In genomic region chr7:37568811-37569500, GRCm38 (mm10) we compare ENCODE assay signal across 10 mouse cellular contexts.
DNase-seq lines count a peak whose midpoint lies in the region; ATAC-seq and TF ChIP-seq lines count a peak whose summit lies in the region.
"Had no signal": no experiment of that assay in that cellular context is flagged by ENCODE, and none has a peak within 500 bp of the region (broad histone marks: within the 10 kb centered on the region; RNA-seq: fewer than 3 reads in every experiment).

No protein-coding gene starts in this region.

- H3K9ac ChIP-seq in lung, embryonic 15.5 days, result no peak overlapping the region
- H3K9ac ChIP-seq in stomach, postnatal 0 days (ENCODE audit: low read length), result no peak overlapping the region
- H3K9ac ChIP-seq: liver, embryonic 14.5 days had no signal

- no peaks in the 10 kb centered on the region for H3K36me3 ChIP-seq in lung, embryonic 15.5 days
- H3K36me3 ChIP-seq in stomach, postnatal 0 days (ENCODE audit: control insufficient read depth, insufficient read depth, low read length), result no peaks in the 10 kb centered on the region

- TF ChIP-seq EP300 in stomach, postnatal 0 days (optimal IDR thresholded peaks at IDR 0.05), result no peak

- peak; percentile 69; the same call in 1 of the 2 replicates for ATAC-seq in lung, embryonic 15.5 days (ENCODE audit: borderline replicate concordance, extremely low read depth, low FRiP score, low TSS enrichment)
- peak; percentile 61 for ATAC-seq in inflammation-experienced regulatory T-cells, adult 6 months
- peak; percentile 65 for ATAC-seq in stomach, postnatal 0 days (ENCODE audit: low FRiP score, low TSS enrichment)

- H3K27me3 ChIP-seq in lung, embryonic 15.5 days, result no peaks in the 10 kb centered on the region
- H3K27me3 ChIP-seq in stomach, postnatal 0 days (ENCODE audit: control insufficient read depth, insufficient read depth, low read length), result no peaks in the 10 kb centered on the region

- peak; percentile 47 to 62 for DNase-seq in cerebellum, postnatal 14 days
- DNase-seq in cerebellum, adult 9-11 months, result no peak
- DNase-seq in lung, adult 2 months, result no peak
- peak; percentile 39 for DNase-seq in stomach, postnatal 0 days (ENCODE audit: low spot score)
- no peak for DNase-seq in ovary, postnatal 10 days (ENCODE audit: low spot score)
- no peak for DNase-seq in embryo, embryonic 9.5 days (ENCODE audit: extremely low spot score)
- DNase-seq: adrenal gland, postnatal 25 days had no signal

- no peak for TF ChIP-seq CTCF in lung, adult 2 months (IDR thresholded peaks at IDR 0.05; ENCODE audit: insufficient read depth, low read length)
- no peak for TF ChIP-seq CTCF in stomach, postnatal 0 days (IDR thresholded peaks at IDR 0.05; ENCODE audit: low read depth)

- WGBS in lung, embryonic 15.5 days, result 58% methylated on average over 31 of the region's 31 CpGs
- WGBS in lung, adult 2 months, result 72% methylated on average over 31 of the region's 31 CpGs
- 74% methylated on average over 31 of the region's 31 CpGs for WGBS in stomach, postnatal 0 days

- H3K4me3 ChIP-seq in lung, embryonic 15.5 days, result no peak overlapping the region
- H3K4me3 ChIP-seq in lung, adult 2 months (replicated peaks; ENCODE audit: extremely low read depth, low read depth, low read length), result no peak overlapping the region
- no peak overlapping the region for H3K4me3 ChIP-seq in stomach, postnatal 0 days (ENCODE audit: low read depth, low read length)

- H3K4me2 ChIP-seq in lung, embryonic 15.5 days, result 0 out of 2 replicates have a peak overlapping the region, but pooled peaks have one; percentile 11
- H3K4me2 ChIP-seq in stomach, postnatal 0 days (replicated peaks; ENCODE audit: low read depth), result no peak overlapping the region

- H3K9me3 ChIP-seq in lung, embryonic 15.5 days, result no peaks in the 10 kb centered on the region
- H3K9me3 ChIP-seq in stomach, postnatal 0 days (ENCODE audit: control insufficient read depth, low read length), result no peaks in the 10 kb centered on the region

- no peak for TF ChIP-seq POLR2A in lung, adult 2 months (IDR thresholded peaks at IDR 0.05; ENCODE audit: borderline replicate concordance, extremely low read depth, low read depth, low read length)

- peak overlapping the region; percentile 77 for H3K27ac ChIP-seq in lung, embryonic 15.5 days
- H3K27ac ChIP-seq in stomach, postnatal 0 days (replicated peaks), result no peak overlapping the region
- H3K27ac ChIP-seq: liver, embryonic 14.5 days had no signal

- H3K4me1 ChIP-seq in lung, embryonic 15.5 days, result peaks cover 33% of the 10 kb centered on the region
- no peaks in the 10 kb centered on the region for H3K4me1 ChIP-seq in lung, adult 2 months (ENCODE audit: control insufficient read depth, insufficient read depth, low read length)
- no peaks in the 10 kb centered on the region for H3K4me1 ChIP-seq in stomach, postnatal 0 days (replicated peaks; ENCODE audit: control insufficient read depth, insufficient read depth)

Comparison
In these comparisons a context has a peak if more than half of its experiments do, and no peak if none do; other contexts are left out.
1. DNase-seq: peak in cerebellum, postnatal 14 days (2 of 2) and stomach, postnatal 0 days (single experiment); none in cerebellum, adult 9-11 months (single experiment), lung, adult 2 months (single experiment), ovary, postnatal 10 days (single experiment) and embryo, embryonic 9.5 days (single experiment).
2. Peak in every context shown above with its lines, with median percentiles within 50 percentile points of each other: ATAC-seq.